Mouse (Mus musculus) forelimb bud, embryonic 11.5 days (tissue): Measurements from ENCODE around the gene Tcp10a.
"Not testable (repeated sequence)": the region's sequence is repeated elsewhere in the genome, so short reads cannot be mapped to it uniquely, and the experiment has no call there.

Experiments used
- DNase-seq: peaks from one replicate; pipeline ENCODE4 v3.0.0-alpha.2; 2012; ENCODE audit warnings: low read depth, low spot score

The Tcp10a gene

DNA sequence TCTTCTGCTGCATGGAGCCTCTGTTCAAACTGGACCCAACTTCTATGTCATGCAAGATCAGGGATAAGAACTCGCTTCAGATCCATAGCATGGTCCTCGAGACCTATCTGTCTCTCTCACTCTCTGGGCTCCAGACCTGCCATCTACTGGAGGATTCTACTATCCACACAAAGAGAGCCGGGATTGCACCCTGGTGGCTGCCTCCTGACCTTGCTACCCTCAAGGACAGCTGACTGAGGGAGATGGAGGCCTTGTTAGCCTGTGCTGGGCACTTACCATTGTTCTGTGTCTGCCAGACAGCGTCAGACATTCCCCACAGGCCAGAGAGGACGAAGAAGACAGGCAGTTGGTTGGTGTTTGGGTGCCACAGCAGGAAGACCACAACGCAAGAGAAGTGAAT, 45.0 kb downstream of the Tcp10a start:
- not testable (repeated sequence) for DNase-seq

DNA sequence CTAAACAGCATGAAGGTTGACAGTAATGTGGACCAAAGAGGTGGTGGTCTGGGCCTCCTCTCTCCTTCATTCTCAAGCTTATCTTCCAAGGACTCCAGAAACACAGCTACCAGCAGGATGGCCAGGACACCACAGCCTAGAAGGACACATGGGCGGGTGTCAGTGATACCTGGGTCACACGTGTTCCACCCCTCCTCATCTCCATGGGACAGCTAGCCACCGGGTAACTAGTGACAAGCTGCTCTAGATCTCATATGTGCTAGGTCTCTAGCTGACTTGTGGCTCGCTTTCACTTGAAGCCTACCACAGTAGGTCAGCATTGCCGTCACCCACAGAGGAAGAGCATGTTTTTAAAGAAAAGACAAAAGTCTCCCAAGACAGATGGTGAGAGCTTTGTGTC, 47.4 kb downstream of the Tcp10a start, which contains the start of gene Gm49630:
Gene Gm49630, minus strand, starts transcription at position 101 of the 400 bp plus-strand sequence.
- not testable (repeated sequence) for DNase-seq

DNA sequence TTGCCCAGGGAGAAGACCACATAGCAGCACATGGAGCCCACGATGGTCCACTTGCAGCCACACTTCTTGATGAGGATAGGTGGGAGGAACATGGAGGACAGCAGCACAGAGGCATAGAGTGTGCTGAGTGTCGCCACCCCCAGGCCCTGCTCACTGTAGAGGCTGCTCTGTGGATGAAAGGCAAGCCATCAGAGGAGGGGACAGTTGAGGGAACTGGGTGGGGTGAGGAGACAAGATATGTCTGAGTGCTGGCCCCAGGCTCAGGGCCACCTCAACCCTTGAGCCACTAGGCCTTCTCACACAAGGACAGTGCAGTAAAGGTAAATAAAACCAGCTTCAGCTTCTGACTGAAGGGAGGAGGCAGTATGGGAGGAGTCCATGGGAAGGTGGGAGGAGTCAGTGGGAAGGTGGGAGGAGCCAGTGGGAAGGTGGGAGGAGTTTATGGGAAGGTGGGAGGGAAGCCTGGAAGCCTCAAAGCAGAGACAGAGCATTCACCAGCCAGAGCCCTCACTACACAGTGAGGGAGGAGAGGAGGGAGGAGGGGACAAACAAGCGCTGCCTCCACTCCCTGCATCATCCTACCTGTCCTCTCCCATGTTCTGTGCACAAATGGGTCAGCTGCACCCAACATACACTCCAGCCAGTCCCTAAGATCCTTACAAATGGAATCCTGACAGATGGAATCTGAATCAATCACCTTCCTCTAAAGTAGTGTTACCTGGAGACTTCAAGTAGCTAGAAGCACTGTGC, 52.7 kb downstream of the Tcp10a start:
- not testable (repeated sequence) for DNase-seq

- not testable (repeated sequence) for DNase-seq
Measured at GRCm38 (mm10) chr17:7377907-7378306, 53.5 kb downstream of the Tcp10a start.

DNA sequence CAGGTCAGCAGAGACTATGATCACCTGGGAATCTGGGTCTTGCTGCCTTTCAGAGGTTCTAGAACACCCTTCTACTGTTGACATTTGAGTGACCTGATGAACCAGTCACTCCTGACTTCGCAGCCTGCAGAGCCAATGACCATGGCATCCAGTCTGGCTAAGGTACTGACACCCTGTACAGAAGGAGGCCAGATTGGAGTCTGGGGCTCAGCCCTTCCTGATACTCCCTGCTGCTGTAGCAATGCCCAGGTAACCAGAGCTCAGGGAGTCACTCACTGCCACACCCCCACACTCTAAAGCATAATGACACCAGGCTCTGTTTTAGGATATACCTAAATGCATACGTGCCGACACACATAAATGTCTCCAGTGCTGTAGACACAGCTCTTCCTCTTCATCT, 58.3 kb downstream of the Tcp10a start:
- not testable (repeated sequence) for DNase-seq

- not testable (repeated sequence) for DNase-seq
Measured at GRCm38 (mm10) chr17:7383167-7384143, 59.0 kb downstream of the Tcp10a start.

DNA sequence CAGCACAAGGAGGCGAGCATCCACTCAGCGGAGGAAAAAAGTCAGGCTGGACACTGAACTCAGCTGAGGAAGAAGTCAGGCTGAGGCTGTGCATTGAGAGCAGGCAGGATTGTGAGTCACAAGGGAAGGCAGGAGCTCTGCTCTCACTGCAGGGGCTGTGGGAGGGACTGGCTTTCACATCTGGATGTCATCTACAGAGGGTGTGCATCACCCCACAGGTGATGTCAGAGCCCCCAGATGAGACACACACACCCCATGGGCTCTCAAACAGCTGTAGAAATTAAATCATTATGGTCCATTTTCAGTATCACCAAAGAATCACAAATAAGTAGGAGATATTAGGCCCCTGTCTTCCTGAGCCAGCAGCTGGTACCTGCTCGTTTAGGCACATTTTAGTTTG, 60.9 kb downstream of the Tcp10a start, which contains the start of gene Unc93a2:
Gene Unc93a2, minus strand, starts transcription at position 101 of the 400 bp plus-strand sequence.
- not testable (repeated sequence) for DNase-seq

DNA sequence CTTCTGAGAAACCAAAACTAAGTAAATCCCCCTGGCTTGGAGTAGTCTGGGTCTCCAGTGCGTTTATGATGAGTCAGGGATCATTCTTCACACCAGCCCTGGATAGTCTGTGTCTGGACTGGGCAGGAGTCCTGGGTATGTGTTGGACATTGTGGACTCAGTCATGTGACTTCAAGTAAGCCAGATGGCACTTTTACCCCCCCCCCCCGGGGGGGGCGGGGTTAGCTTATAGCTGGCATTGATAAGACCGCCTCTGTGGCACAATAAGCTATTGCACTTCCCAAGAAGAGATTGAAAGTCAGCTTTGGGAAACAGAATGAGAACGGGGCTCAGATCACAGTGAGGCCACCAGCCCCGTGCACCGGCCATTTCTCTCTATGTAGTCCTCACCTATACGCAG, 61.6 kb downstream of the Tcp10a start:
- DNase-seq, result not testable (repeated sequence)

GRCm38 (mm10) chr17:7388341-7388957, 64.0 kb downstream of the Tcp10a start:
- DNase-seq, result not testable (repeated sequence)

DNA sequence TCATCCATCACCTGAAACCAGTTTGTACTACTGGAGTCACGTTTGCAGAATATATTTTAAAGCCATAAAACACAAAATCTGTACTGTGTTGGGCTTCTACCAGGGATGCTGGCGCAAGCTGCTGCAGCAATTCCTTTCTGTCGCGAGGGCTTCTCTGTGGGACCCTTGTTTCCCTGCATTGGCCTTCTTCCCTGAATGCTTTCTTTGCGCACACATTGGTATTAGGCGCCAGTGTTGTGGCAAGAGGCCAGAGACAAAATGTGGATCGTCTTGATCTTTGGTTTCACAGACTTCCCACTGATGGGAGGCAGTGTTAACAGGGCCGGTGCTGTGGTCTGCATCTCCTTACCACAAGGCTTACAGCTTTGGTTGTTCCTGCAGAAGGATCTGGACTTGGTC, 64.5 kb downstream of the Tcp10a start:
- not testable (repeated sequence) for DNase-seq

DNA sequence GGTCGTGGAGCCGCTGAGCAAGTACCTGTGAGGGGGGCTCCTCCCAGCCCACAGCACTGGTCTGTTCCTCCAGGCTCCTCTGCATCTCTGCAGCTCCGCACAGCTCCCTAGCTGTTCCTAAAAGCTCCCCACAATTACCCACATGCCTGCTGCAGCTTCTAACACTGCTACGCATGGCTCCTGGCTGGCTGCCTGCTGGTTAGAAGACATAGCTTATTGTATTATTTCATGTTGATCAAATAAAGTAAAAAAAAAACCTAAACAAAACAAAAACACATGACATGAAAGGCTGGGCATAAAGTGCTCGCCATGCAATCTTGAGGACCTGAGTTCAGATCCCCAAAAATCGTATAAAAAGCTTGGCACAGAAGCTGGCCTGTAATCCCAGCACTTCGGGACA, 65.5 kb downstream of the Tcp10a start:
- not testable (repeated sequence) for DNase-seq

- DNase-seq, result not testable (repeated sequence)
Measured at GRCm38 (mm10) chr17:7395116-7395515, 70.7 kb downstream of the Tcp10a start.
